Mouse (Mus musculus) heart, embryonic 14.5 days (tissue): ENCODE measurements around the gene Foxm1. TPM values are rescaled to one million over a fixed set of nuclear protein-coding genes. Genes with fewer than 3 reads are reported as not detected.
"Not testable (repeated sequence)": the region's sequence is repeated elsewhere in the genome, so short reads cannot be mapped to it uniquely, and the experiment has no call there.

Experiments
- ATAC-seq: fragments of 200-750 bp; cut with Nextera tagmentation; 2 replicates; pipeline ENCODE4 v1.8.0; 2017; ENCODE audit warnings: low read depth, moderate TSS enrichment; ENCODE audit not compliant: insufficient number of reproducible peaks, insufficient read depth, low FRiP score
- H3K27ac ChIP-seq, 2 experiments: fragments of 200-500 bp in 1 of 2; fragments of 300-500 bp in 1 of 2; sonication (generic) in 1 of 2; replicated peaks in 1 of 2; 2 replicates each; pipeline ENCODE4 v1.5.1; 2012 to 2014; ENCODE audit warnings: low read depth in 2 of 2, low read length in 2 of 2, control low read depth in 1 of 2, mild to moderate bottlenecking in 1 of 2, mixed read lengths in 1 of 2; ENCODE audit not compliant: control insufficient read depth in 1 of 2, insufficient read depth in 1 of 2
- H3K27me3 ChIP-seq: fragments of 300-500 bp; sonication (generic); 2 replicates; pipeline ENCODE4 v1.6.1; 2014; ENCODE audit warnings: mild to moderate bottlenecking, low read length, control low read depth; ENCODE audit not compliant: control insufficient read depth, insufficient read depth
- H3K36me3 ChIP-seq: fragments of 300-500 bp; sonication (generic); 2 replicates; pipeline ENCODE4 v1.6.1; 2014; ENCODE audit warnings: mild to moderate bottlenecking, control low read depth, low read length, mixed read lengths; ENCODE audit not compliant: control insufficient read depth, insufficient read depth
- H3K4me1 ChIP-seq, 2 experiments: fragments of 200-500 bp in 1 of 2; fragments of 300-500 bp in 1 of 2; sonication (generic) in 1 of 2; 2 replicates each; pipeline ENCODE4 v1.6.1; 2012 to 2014; ENCODE audit warnings: low read length in 2 of 2, control low read depth in 1 of 2, mixed read lengths in 1 of 2; ENCODE audit not compliant: control insufficient read depth in 2 of 2, insufficient read depth in 2 of 2
- H3K4me2 ChIP-seq: fragments of 300-500 bp; sonication (generic); 2 replicates; pipeline ENCODE4 v1.6.1; 2014; ENCODE audit warnings: mild to moderate bottlenecking, low read length
- H3K4me3 ChIP-seq, 2 experiments: fragments of 200-500 bp in 1 of 2; fragments of 300-500 bp in 1 of 2; sonication (generic) in 1 of 2; 2 replicates each; pipeline ENCODE4 v1.5.1; 2012 to 2014; ENCODE audit warnings: low read length in 2 of 2, mild to moderate bottlenecking in 2 of 2, control low read depth in 1 of 2, low read depth in 1 of 2, moderate library complexity in 1 of 2; ENCODE audit not compliant: control insufficient read depth in 1 of 2, insufficient read depth in 1 of 2
- H3K9ac ChIP-seq: fragments of 300-500 bp; sonication (generic); 2 replicates; pipeline ENCODE4 v1.6.1; 2014; ENCODE audit warnings: mild to moderate bottlenecking, low read length
- H3K9me3 ChIP-seq: fragments of 300-500 bp; sonication (generic); 2 replicates; pipeline ENCODE4 v1.6.1; 2016; ENCODE audit warnings: low read length, control low read depth; ENCODE audit not compliant: control insufficient read depth
- WGBS: fragments of 180-500 bp; shearing (Covaris S2); extraction: QIAGEN DNeasy Blood & Tissue Kit; methylation state at CpG from one replicate; pipeline ENCODE4 v1.1.7; 2014; 5-methylcytosine and 5-hydroxymethylcytosine counted together
- polyA plus RNA-seq: library from polyadenylated mRNA; unstranded; fragments of >200 nt; fragmentation: Nextera tagmentation; extraction: Ambion mirVana; gene quantifications from 2 replicates; pipeline ENCODE4 v1.2.1, GENCODE M21; 2014

The Foxm1 gene
- polyA plus RNA-seq, 1 experiment from 2014 or later: 25.0 TPM

- ATAC-seq: no peak
Observed at GRCm38 (mm10) chr6:128376371-128377085, 13.8 kb downstream of the Foxm1 start.

GRCm38 (mm10) chr6:128379636-128380035, 16.9 kb downstream of the Foxm1 start:
- no peak overlapping the region for H3K4me2 ChIP-seq
- H3K4me1 ChIP-seq: peaks cover 0 to 4% of the 10 kb centered on the region in 2 experiments; a peak in 1 of 4 replicates
- H3K27me3 ChIP-seq: no peaks in the 10 kb centered on the region
- H3K27ac ChIP-seq: no peak overlapping the region
- no peak overlapping the region for H3K9ac ChIP-seq
- ATAC-seq: no peak
- no peaks in the 10 kb centered on the region for H3K9me3 ChIP-seq
- WGBS: 75% methylated on average over 16 of the region's 16 CpGs
- peaks cover 18% of the 10 kb centered on the region for H3K36me3 ChIP-seq
- H3K4me3 ChIP-seq: no peak overlapping the region

More at GRCm38 (mm10) chr6:128376371-128377085, 13.8 kb downstream of the Foxm1 start:
- no peak overlapping the region for H3K4me3 ChIP-seq
- 90% methylated on average over 17 of the region's 17 CpGs for WGBS
- no peak overlapping the region for H3K27ac ChIP-seq
- H3K9me3 ChIP-seq: no peaks in the 10 kb centered on the region
- peaks cover 49% of the 10 kb centered on the region for H3K36me3 ChIP-seq
- H3K9ac ChIP-seq: no peak overlapping the region
- H3K4me1 ChIP-seq: peaks cover 0 to 4% of the 10 kb centered on the region in 2 experiments; a peak in 1 of 4 replicates
- no peaks in the 10 kb centered on the region for H3K27me3 ChIP-seq
- H3K4me2 ChIP-seq: no peak overlapping the region

GRCm38 (mm10) chr6:128380594-128381167, 17.9 kb downstream of the Foxm1 start:
- 69% methylated on average over 1 of the region's 1 CpGs for WGBS
- not testable (repeated sequence) for H3K27ac ChIP-seq, ATAC-seq, H3K4me1 ChIP-seq, H3K9ac ChIP-seq, H3K4me2 ChIP-seq, H3K27me3 ChIP-seq, H3K9me3 ChIP-seq, H3K4me3 ChIP-seq
- peaks cover 12% of the 10 kb centered on the region for H3K36me3 ChIP-seq

GRCm38 (mm10) chr6:128381254-128381653, 18.5 kb downstream of the Foxm1 start:
- Histone ChIP-seq H3K36me3 (peaks cover 7% of the 10 kb centered on the region), H3K4me2 (no peak overlapping the region), H3K27ac (no peak overlapping the region), H3K9me3 (no peaks in the 10 kb centered on the region), H3K9ac (no peak overlapping the region), H3K27me3 (no peaks in the 10 kb centered on the region), H3K4me3 (no peak overlapping the region), H3K4me1 (no peaks in the 10 kb centered on the region)
- WGBS: 74% methylated on average over 3 of the region's 3 CpGs
- no peak for ATAC-seq

- H3K9me3 ChIP-seq: no peaks in the 10 kb centered on the region
- no peak overlapping the region for H3K27ac ChIP-seq
- ATAC-seq: no peak
- WGBS: 75% methylated on average over 7 of the region's 7 CpGs
- no peak overlapping the region for H3K4me3 ChIP-seq
- no peak overlapping the region for H3K4me2 ChIP-seq
- no peaks in the 10 kb centered on the region for H3K27me3 ChIP-seq
- H3K36me3 ChIP-seq: no peaks in the 10 kb centered on the region
- H3K9ac ChIP-seq: no peak overlapping the region
- no peaks in the 10 kb centered on the region for H3K4me1 ChIP-seq
Observed at GRCm38 (mm10) chr6:128383752-128384151, 21.0 kb downstream of the Foxm1 start.

- H3K9me3 ChIP-seq: no peaks in the 10 kb centered on the region
- no peaks in the 10 kb centered on the region for H3K36me3 ChIP-seq
- no peak overlapping the region for H3K27ac ChIP-seq
- H3K4me1 ChIP-seq: no peaks in the 10 kb centered on the region
- no peak overlapping the region for H3K4me3 ChIP-seq
- no peak for ATAC-seq
- no peak overlapping the region for H3K9ac ChIP-seq
- WGBS: 49% methylated on average over 1 of the region's 1 CpGs
- H3K27me3 ChIP-seq: no peaks in the 10 kb centered on the region
- H3K4me2 ChIP-seq: no peak overlapping the region
Observed at GRCm38 (mm10) chr6:128385026-128385425, 22.3 kb downstream of the Foxm1 start.

- H3K4me2 ChIP-seq: no peak overlapping the region
- no peak overlapping the region for H3K9ac ChIP-seq
- WGBS: 78% methylated on average over 1 of the region's 1 CpGs
- no peak overlapping the region for H3K4me3 ChIP-seq
- H3K4me1 ChIP-seq: no peaks in the 10 kb centered on the region; a peak in 1 of 4 replicates
- H3K27me3 ChIP-seq: no peaks in the 10 kb centered on the region
- H3K36me3 ChIP-seq: no peaks in the 10 kb centered on the region
- no peak overlapping the region for H3K27ac ChIP-seq
- no peak for ATAC-seq
- H3K9me3 ChIP-seq: no peaks in the 10 kb centered on the region
Observed at GRCm38 (mm10) chr6:128389185-128389584, 26.4 kb downstream of the Foxm1 start.
